Mouse (Mus musculus) cerebellum, postnatal 4 days (tissue): ENCODE data around the gene Mfsd5.

Source experiments
- DNase-seq, 2 experiments: peaks; one replicate each; pipeline ENCODE4 v3.0.0; 2022; ENCODE audit warnings: low spot score in 2 of 2, mixed read lengths in 1 of 2

Gene Mfsd5

DNA sequence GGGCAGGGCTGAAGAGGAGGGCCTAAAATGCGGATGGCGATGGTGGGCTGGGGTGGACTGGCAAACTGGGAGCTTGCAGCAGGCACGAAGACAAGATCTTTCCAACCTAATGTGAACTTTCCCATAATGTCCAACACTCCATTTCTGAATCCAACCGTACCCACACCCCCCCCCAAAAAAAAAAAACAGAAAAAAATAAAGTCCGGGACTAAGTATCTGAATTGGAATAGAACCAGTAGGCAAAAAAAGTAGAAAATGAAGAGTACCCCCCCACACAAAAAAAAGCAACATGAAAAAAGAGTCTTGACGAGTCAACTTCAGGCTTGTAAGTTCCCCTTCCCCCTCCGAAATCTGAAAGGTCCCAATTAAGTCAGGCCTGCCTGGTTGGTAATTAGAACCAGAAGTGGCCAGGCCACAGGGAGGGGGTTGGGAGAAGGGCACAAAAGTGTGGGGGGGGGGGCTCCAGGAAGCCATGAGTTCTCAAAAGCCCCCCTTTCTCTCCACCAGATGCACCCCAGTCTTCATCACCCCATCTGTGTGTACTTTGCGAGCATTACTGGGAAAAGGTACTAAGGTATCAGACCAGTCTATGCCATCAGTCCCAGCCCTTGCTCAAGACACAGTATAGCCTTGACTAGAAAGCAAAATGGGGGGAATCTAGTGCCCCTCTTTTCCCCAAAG is 31.0 kb upstream of the Mfsd5 start:
- DNase-seq: no peak

- no peak for DNase-seq
Measured at GRCm38 (mm10) chr15:102248812-102249191, 30.5 kb upstream of the Mfsd5 start.

DNA sequence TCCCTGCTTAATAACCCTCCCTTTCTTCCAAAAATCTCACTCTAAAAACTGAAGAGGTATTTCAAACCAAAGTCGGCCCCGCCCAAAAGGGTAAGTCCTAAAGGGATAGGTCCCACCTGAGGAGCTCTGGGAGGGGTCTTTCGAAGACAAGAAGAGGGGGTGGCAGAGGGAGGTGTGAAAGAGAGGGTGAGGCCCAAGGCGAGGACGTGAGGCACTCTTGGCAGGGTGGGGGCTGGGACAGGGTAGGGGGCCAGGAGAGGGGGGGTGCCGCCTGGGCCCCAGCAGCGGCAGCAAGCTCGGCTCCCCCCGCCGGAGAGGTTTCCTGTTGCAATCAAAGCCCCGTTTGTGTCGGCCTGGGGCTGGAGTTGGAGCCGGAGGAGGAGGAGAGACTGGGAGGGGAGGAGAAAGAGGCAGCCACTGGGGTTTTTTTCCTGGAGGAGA is 30.0 kb upstream of the Mfsd5 start:
- no peak for DNase-seq

DNA sequence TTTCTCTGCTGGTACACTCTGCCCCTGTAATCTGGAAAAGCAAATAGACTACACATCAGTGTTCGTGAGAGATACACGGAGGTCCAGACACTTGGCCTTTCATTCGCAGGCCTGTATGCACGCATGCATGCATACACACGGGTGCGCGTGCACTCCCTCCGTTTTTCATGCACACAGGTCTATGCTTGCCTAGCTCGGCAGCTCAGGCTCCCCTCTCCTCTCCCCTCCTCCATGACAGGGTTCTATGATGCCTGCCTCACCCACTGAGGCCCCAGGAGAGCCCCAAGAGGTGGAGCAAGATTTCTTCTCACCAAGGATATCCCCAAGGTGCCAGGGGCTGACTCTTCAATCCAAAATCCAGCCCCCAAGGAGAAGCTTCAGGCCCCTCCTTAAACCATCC is 29.3 kb upstream of the Mfsd5 start:
- DNase-seq: no peak

GRCm38 (mm10) chr15:102250521-102250920 is 28.7 kb upstream of the Mfsd5 start:
- no peak for DNase-seq

DNA sequence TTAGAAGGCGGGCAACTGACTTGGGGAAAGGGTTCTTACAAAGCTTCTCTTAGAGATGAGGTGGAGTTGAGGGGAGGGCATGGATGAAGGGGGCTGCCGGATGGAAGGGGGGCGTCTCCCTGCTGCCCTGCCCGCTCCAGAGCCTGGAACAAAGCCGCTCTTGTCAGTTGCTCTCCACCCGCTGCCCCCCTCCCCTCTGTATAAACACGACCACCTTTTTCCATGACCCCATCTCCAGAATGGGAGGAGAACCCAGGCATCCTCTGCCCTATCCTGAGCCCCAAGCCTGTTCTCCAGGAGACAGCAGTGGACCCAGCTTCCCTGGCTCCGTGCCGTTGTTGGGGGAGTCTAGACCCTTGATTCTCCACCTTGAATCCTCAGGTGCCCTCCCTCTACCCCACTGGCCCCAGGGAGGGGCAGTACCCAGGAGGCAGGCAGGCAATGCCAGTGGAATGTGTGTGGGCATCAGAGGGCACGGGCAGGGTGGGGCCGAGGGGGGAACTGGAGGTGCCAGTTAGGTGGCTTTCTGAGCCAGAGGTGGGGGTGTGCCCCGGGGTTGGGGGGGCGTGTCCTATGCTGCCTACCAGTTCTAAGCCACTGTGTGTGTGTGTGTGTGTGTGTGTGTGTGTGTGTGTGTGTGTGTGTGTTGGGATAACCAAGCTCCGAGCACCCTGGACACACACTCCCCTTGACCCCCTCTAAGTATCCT is 23.6 kb upstream of the Mfsd5 start:
- DNase-seq: no peak

DNA sequence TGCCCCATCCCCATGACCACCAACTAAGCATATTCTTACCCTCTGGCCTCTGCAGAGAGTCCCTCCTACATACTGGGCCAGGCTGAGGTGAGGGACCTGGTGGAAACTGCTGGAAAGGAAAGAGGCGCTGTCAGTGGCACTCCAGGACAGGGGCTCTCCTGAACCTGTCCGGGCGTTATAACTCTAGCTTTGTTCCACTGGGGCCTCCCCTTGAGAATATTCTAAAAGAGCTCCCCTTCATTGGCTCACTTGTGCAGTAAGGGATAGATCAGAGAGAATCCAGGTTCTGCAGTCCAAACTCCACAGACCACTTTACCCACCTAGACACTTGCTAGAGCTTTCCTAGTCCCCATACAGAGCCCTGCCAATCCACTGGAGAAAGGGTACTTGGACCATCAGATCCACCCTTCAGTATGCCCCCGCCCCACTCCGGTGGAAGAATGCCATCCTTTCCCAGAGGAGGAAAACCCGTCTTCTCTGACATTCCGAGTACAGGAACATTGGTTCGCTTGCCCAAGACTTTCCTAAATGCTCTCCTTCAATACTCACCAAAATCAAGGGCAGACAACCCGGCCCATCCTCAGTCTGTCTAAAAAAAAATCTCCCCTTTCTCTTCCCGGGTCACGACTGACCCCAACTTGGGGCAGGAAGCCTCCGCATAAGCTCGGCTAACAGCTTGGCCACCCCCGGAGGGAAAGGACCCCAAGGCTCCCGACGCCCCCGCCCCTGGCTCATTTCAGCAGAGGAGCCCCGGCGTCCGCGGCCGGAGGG is 22.6 kb upstream of the Mfsd5 start:
- no peak for DNase-seq

GRCm38 (mm10) chr15:102257202-102258075 is 21.8 kb upstream of the Mfsd5 start, which contains the start of gene Rarg:
Gene Rarg (minus strand): TSS chr15:102257517.
- peak in 1 of 2 experiments; percentile 26 for DNase-seq

GRCm38 (mm10) chr15:102258076-102258470 is 21.2 kb upstream of the Mfsd5 start:
- DNase-seq: no peak

DNA sequence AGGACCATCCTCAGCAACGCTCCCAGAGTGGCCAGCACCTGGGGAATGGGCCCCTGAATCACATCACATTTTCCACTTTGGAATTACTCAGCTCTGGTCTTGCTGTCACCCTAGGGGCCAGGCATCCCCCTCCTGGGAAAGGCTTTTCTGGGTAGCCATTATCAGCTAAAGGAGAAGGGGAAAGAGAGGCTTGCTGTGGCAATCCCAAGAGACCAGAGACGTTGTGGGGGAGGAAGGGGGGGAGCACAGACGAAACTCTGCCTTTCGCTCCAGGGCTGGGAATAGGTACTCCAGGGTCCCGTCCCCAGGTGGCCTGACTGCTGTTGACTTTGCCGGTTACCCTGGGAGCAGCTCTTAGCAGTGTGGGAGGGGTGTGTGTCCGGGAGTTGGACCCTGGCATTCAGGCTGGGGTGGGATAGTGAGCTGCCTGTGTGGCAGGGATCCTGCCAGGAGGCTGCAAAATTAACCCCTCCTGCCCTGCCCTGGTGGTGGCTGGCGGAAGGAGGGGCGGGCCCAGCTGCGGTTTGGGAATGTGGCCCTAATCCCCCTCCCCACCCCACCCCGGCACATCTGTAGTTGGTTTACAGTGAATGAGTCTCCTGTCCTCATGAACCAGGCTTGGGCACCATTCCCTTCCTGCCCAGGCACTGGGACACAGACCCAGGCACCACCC is 20.5 kb upstream of the Mfsd5 start:
- DNase-seq: no peak

DNA sequence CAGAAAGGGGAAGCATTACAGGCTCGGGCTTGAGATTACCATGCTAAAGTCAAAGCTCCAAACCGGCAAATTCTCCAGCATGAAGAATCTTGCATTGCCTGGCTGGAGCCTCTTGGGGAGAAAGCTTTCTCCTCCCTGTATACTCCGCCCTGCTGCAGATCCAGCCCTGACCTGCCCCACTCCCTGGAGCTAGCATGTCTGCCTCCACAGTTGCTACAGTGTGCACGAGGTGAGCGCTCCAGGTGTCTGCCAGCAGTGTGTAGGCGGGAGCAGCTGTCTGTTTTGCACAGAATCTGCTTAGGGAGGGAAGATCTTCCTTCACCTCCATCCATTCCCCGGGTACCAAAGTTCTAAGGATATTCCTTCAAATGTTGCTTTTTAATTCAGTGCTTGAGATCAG is 16.7 kb upstream of the Mfsd5 start:
- no peak for DNase-seq

DNA sequence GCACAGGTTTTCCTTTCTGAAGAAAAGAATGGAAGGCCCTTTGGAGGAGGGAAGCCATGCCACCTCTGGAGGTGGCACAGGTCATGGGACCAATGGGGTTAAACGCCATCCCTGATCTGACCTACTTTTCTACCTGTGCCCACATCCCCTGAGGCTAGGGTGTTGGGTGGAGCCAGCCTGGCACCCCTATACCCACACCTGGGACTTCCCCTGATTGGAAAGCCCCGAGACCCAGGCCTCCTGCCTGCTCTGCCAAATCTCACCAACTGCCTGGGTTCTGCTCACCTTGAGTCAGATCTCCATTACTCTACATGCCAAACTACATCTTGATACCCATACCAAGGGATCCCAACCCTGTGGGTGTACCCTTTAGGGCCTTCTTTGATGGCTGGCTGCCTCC is 16.2 kb upstream of the Mfsd5 start:
- no peak for DNase-seq

GRCm38 (mm10) chr15:102265548-102265947 is 13.7 kb upstream of the Mfsd5 start:
- DNase-seq: no peak

DNA sequence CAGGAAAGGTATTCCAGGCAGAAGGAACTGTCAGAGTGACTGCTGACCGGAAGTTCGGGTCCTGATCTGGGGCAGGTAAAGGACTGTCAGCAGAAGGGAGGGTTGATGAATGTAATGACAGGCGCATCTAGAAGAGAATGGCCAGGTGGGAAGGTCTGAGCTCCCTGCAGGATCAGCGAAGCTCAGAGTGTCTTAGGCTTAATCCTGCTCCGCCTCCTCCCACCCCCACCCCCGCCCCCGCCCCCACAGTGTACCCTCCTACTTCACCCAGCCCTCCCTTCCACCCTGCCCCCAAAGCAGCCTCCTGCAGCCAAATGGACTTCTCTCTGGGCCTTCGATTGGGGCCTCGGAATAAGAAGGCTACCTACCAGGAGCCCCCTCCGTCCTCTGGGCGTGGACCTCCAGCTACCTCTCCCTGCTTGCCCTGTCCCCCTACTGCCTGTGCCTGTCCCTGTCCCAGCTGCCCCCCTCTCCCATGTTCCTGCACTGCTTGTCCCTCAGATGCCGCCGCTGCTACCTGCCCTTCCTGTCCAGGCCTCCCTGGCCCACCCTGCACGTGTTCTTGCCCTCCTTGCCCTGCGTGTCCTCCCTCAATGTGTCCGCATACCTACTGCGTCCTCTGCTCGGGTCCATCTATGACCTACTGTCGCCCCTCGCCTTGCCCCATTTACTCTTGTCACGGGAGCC is 8.8 kb upstream of the Mfsd5 start, which contains the start of gene Gm9918:
Gene Gm9918, plus strand, starts transcription at position 290 of the 687 bp plus-strand sequence.
- no peak for DNase-seq

GRCm38 (mm10) chr15:102271441-102271840 is 7.8 kb upstream of the Mfsd5 start:
- DNase-seq: no peak

- no peak for DNase-seq
Measured at GRCm38 (mm10) chr15:102273982-102274716, 5.1 kb upstream of the Mfsd5 start.

GRCm38 (mm10) chr15:102278726-102279091 is 545 bp upstream of the Mfsd5 start:
- no peak for DNase-seq

DNA sequence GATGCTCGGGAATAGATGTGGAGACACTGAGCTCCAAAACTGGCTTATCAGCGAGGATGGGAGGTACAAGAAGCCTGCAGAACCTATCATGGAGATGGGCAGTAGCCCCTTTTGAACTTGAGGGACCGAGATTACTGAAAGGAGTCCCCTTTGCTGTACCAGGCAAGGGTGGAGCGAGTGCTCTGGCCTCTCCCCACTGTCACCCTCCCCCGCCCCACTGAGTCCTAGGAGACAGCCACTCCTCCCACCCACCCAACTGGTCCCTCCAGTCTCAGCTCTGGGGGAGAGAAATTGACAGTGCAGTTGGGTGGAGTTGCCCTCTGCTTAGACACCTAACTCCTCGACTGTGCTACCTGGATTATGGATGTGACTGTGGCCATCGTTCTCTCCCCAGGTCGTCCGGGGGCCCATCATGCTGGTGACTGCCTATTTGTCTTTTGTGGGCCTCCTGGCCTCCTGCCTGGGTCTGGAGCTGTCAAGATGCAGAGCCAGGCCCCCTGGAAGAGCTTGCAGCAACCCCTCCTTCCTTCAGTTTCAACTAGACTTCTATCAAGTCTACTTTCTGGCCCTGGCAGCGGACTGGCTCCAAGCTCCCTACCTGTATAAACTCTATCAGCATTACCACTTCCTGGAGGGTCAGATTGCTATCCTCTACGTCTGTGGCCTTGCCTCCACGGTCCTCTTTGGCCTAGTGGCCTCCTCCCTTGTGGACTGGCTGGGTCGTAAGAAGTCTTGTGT is 698 bp downstream of the Mfsd5 start:
- DNase-seq: no peak

DNA sequence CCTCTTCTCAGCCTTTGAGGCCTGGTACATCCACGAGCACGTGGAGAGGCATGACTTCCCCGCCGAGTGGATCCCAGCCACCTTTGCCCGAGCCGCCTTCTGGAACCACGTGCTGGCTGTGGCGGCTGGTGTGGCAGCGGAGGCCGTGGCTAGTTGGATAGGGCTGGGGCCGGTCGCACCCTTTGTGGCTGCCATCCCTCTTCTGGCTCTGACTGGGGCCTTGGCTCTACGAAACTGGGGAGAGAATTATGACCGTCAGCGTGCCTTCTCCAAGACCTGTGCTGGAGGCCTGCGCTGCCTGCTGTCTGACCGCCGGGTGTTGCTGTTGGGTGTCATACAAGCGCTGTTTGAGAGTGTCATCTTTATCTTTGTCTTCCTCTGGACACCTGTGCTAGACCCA is 1.4 kb downstream of the Mfsd5 start:
- DNase-seq: no peak
